Mouse (Mus musculus): ENCODE measurements around the gene Mtor. TPM values are rescaled to one million over a fixed set of nuclear protein-coding genes. Genes with fewer than 3 reads are reported as not detected.

Mtor gene
- polyA plus RNA-seq, 1 experiment = 14.2 TPM

DNA sequence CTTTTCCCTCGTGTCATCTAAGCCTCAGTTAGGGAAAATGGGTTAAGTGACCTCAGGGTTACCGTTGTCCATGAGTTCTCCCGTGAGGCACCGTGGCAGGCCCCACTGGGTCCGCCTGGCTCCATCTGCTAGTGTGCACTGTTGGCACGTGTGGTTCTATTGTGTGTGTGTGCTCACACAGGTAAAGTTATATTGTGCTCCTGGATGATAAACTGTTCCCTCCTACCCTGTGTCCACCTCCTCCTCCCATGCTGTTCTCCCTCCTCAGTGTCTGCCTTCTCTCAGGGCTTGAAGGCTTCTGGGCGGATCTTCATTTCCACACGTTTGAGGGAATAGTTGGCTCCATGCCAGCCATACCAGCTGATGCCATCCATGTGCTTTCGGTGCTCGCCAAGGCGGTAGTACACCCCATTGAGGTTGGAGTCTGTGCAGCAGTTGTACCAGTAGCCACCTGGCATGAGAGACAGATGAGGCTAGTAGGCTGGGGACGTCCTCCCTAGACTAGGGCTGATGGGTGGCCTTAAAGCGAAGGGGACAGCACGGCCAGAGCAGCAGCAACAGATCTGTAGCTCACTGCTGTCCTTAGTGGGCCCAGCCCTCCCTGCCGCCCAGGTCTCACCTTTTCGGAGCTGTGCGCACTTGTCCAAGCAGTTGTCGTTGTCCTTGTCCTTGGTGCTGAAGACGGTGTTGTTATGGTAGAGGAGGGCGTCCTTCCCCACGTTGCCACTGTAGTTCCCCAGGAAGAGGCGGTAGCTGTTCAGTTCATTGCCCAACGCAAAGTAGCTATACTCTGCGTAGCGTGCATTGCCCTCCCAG lies 47.7 kb downstream of the Mtor start:
- Histone ChIP-seq H3K36me3 (ENCODE audit: control insufficient read depth, insufficient read depth, low read length) (peaks cover 37% of the 10 kb centered on the region), H3K4me3 (ENCODE audit: extremely low read depth, insufficient read depth, insufficient read length) (no peak overlapping the region)
- WGBS = 90% methylated on average over 25 of the region's 25 CpGs

DNA sequence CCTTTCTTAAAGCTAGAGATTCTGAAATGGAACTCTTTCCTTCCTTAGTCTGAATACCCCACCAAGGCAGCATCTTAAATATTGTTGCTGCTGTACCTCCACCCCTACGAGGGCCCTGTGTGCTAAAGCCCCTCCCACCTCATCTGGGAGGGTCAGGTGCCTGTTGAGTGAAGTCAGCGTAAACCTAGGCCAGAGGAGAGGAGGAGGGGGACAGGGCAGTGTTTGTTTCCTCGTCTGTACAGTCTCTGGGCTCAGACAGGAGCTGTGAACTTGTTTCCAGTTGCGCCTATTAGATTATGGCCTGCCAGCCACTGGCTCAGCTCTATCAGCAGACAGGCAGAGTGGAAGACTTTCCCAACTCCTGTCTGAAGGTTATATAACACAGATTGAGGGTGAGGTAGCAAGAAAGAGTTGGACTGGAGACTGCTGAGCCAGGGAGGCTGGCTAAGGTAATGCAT lies 52.0 kb downstream of the Mtor start, which contains the start of gene Angptl7:
Gene Angptl7 (minus strand): TSS at position 51 of the 458 bp plus-strand sequence.
- WGBS = 78% methylated on average over 4 of the region's 4 CpGs

More for the DNA sequence above, 47.7 kb downstream of the Mtor start:
- DNase-seq (ENCODE audit: low read depth in 1 of 2, low spot score in 2 of 2) = no peak
- TF ChIP-seq POLR2A (IDR thresholded peaks at IDR 0.05; ENCODE audit: low read depth, low read length) (no peak), CTCF (IDR thresholded peaks at IDR 0.05; ENCODE audit: extremely low read depth, insufficient read depth, insufficient read length, insufficient replicate concordance) (no peak)
- Histone ChIP-seq H3K4me1 (ENCODE audit: control insufficient read depth, insufficient read depth, insufficient read length) (no peaks in the 10 kb centered on the region), H3K27me3 (ENCODE audit: control insufficient read depth, insufficient read depth, low read length) (no peaks in the 10 kb centered on the region), H3K27ac (ENCODE audit: insufficient read depth, low read length) (no peak overlapping the region)

DNA sequence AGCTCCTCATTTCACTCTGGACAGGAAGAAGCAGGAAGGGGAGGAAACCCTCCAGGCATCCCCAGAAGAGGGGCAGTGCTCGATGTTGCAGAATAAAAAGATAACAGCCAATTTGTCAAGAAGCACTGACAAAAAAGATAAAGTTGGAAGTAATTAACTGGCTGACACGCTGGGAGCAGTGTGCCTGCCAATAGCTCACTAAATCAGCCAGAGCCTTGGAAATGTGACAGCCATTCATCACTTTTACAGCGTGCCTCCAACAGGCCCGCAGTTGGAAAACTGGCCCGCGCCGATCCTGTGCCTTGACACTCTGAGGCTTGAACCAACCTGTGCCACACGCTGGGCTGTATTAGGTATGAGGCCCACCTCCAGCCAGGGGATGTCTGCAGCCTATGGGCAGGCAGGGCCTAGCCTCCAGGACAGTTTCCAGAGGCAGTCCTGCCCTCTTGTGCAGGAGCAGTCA lies 56.1 kb downstream of the Mtor start:
- Histone ChIP-seq H3K4me3 (ENCODE audit: extremely low read depth, insufficient read depth, insufficient read length) (no peak overlapping the region), H3K27ac (ENCODE audit: insufficient read depth, low read length) (no peak overlapping the region), H3K36me3 (ENCODE audit: control insufficient read depth, insufficient read depth, low read length) (peaks cover 8% of the 10 kb centered on the region; the same call in 1 of the 2 replicates), H3K4me1 (ENCODE audit: control insufficient read depth, insufficient read depth, insufficient read length) (no peaks in the 10 kb centered on the region; the same call in 1 of the 2 replicates), H3K27me3 (ENCODE audit: control insufficient read depth, insufficient read depth, low read length) (no peaks in the 10 kb centered on the region)
- DNase-seq (ENCODE audit: low read depth in 1 of 2, low spot score in 2 of 2) = no peak
- TF ChIP-seq CTCF (IDR thresholded peaks at IDR 0.05; ENCODE audit: extremely low read depth, insufficient read depth, insufficient read length, insufficient replicate concordance) = no peak
- WGBS = 89% methylated on average over 8 of the region's 8 CpGs

More for the DNA sequence above, 52.0 kb downstream of the Mtor start, which contains the start of gene Angptl7:
- no peak within 1 kb of the TSS for H3K4me3 ChIP-seq (ENCODE audit: extremely low read depth, insufficient read depth, insufficient read length)
- peaks cover 21% of the 10 kb centered on the region for H3K36me3 ChIP-seq (ENCODE audit: control insufficient read depth, insufficient read depth, low read length)
- H3K27me3 ChIP-seq (ENCODE audit: control insufficient read depth, insufficient read depth, low read length) = no peaks in the 10 kb centered on the region
- H3K4me1 ChIP-seq (ENCODE audit: control insufficient read depth, insufficient read depth, insufficient read length) = no peaks in the 10 kb centered on the region
- DNase-seq (ENCODE audit: low read depth in 1 of 2, low spot score in 2 of 2) = no peak
- TF ChIP-seq CTCF (IDR thresholded peaks at IDR 0.05; ENCODE audit: extremely low read depth, insufficient read depth, insufficient read length, insufficient replicate concordance) (no peak), POLR2A (IDR thresholded peaks at IDR 0.05; ENCODE audit: low read depth, low read length) (no peak)
- H3K27ac ChIP-seq (ENCODE audit: insufficient read depth, low read length) = no peak within 1 kb of the TSS

- Histone ChIP-seq H3K27ac (ENCODE audit: insufficient read depth, low read length) (no peak overlapping the region), H3K27me3 (ENCODE audit: control insufficient read depth, insufficient read depth, low read length) (no peaks in the 10 kb centered on the region), H3K4me1 (ENCODE audit: control insufficient read depth, insufficient read depth, insufficient read length) (no peaks in the 10 kb centered on the region; the same call in 1 of the 2 replicates), H3K36me3 (ENCODE audit: control insufficient read depth, insufficient read depth, low read length) (no peaks in the 10 kb centered on the region; the same call in 1 of the 2 replicates), H3K4me3 (ENCODE audit: extremely low read depth, insufficient read depth, insufficient read length) (no peak overlapping the region)
- DNase-seq (ENCODE audit: low read depth in 1 of 2, low spot score in 2 of 2) = no peak
- no peak for TF ChIP-seq POLR2A (IDR thresholded peaks at IDR 0.05; ENCODE audit: low read depth, low read length)
- no peak for TF ChIP-seq CTCF (IDR thresholded peaks at IDR 0.05; ENCODE audit: extremely low read depth, insufficient read depth, insufficient read length, insufficient replicate concordance)
- WGBS = 91% methylated on average over 5 of the region's 5 CpGs
These were observed 59.2 kb downstream of the Mtor start for GRCm38 (mm10) chr4:148507585-148507984.

DNA sequence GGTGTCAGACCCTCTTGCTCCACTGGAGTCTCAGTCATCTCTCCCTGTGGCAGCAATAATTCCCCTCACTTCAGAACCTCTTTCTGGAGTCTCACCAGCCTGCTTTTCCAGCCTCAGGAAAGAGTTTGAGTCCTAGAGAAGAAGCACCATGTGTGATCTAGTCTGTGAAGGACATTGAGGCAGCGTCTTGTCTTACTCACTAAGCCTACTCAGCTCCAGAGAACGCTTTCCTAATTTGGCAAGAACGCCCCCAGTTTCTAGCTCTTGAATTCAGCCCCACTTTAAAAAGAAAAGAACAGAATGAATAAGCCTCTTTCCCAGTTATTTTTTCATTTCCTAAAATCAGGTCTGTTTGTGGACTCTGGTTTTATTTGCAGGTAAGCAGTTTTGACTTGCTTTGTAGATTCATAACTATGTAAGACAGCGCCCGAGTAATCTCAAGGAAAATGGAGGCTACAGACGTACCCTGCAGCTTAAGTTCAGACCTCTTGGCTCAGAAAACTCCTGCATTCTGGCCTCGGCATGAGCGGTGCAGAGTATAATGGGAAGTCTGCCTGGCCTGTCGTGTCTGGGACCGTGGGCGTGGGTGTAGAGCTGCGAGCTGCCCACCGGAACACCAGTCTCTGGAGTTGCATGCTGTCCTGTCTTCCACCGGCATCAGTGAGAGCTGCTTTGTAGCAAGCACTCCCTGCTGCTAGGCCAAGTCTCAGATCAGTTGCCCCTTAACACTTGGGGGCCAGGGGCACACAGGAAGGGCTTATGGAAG lies 59.9 kb downstream of the Mtor start:
- H3K4me3 ChIP-seq (ENCODE audit: extremely low read depth, insufficient read depth, insufficient read length) = no peak overlapping the region
- no peak for TF ChIP-seq CTCF (IDR thresholded peaks at IDR 0.05; ENCODE audit: extremely low read depth, insufficient read depth, insufficient read length, insufficient replicate concordance)
- no peak for TF ChIP-seq POLR2A (IDR thresholded peaks at IDR 0.05; ENCODE audit: low read depth, low read length)
- DNase-seq (ENCODE audit: low read depth in 1 of 2, low spot score in 2 of 2) = no peak
- WGBS = 93% methylated on average over 14 of the region's 14 CpGs
- no peaks in the 10 kb centered on the region for H3K27me3 ChIP-seq (ENCODE audit: control insufficient read depth, insufficient read depth, low read length)
- no peaks in the 10 kb centered on the region; the same call in 1 of the 2 replicates for H3K4me1 ChIP-seq (ENCODE audit: control insufficient read depth, insufficient read depth, insufficient read length)
- no peak overlapping the region for H3K27ac ChIP-seq (ENCODE audit: insufficient read depth, low read length)
- H3K36me3 ChIP-seq (ENCODE audit: control insufficient read depth, insufficient read depth, low read length) = peaks cover 2% of the 10 kb centered on the region; the same call in 1 of the 2 replicates

GRCm38 (mm10) chr4:148509450-148510084 lies 61.2 kb downstream of the Mtor start:
- DNase-seq (ENCODE audit: low read depth in 1 of 2, low spot score in 2 of 2) = peak in 1 of 2 experiments; percentile 2
- Histone ChIP-seq H3K27ac (ENCODE audit: insufficient read depth, low read length) (0 out of 2 replicates have a peak overlapping the region, but pooled peaks have one; percentile 1), H3K27me3 (ENCODE audit: control insufficient read depth, insufficient read depth, low read length) (no peaks in the 10 kb centered on the region), H3K4me3 (ENCODE audit: extremely low read depth, insufficient read depth, insufficient read length) (no peak overlapping the region), H3K36me3 (ENCODE audit: control insufficient read depth, insufficient read depth, low read length) (peaks cover 4% of the 10 kb centered on the region), H3K4me1 (ENCODE audit: control insufficient read depth, insufficient read depth, insufficient read length) (no peaks in the 10 kb centered on the region; the same call in 1 of the 2 replicates)
- WGBS = 38% methylated on average over 8 of the region's 8 CpGs
- TF ChIP-seq CTCF (IDR thresholded peaks at IDR 0.05; ENCODE audit: extremely low read depth, insufficient read depth, insufficient read length, insufficient replicate concordance) (no peak), POLR2A (IDR thresholded peaks at IDR 0.05; ENCODE audit: low read depth, low read length) (no peak)

All from spleen, adult 2 months (tissue).